Mouse (Mus musculus): ENCODE results near the gene Fzd10.

GRCm38 (mm10) chr5:128620408-128620807, 19.8 kb downstream of the Fzd10 start:
- TF ChIP-seq GATA1 (IDR thresholded peaks at IDR 0.05; ENCODE audit: borderline replicate concordance, low read length) (no peak), FLI1 (IDR thresholded peaks at IDR 0.05; ENCODE audit: low read length) (no peak)
